Mouse (Mus musculus): Measurements from ENCODE around the gene Cnpy1. TPM values are rescaled to one million over a fixed set of nuclear protein-coding genes. Genes with fewer than 3 reads are reported as not detected.

Gene Cnpy1
- polyA plus RNA-seq, 1 experiment from 2014 or later, result 37.0 TPM

GRCm38 (mm10) chr5:28207043-28207442 is 38.6 kb downstream of the Cnpy1 start:
- Histone ChIP-seq H3K4me1 (replicated peaks) (peaks cover 19% of the 10 kb centered on the region), H3K36me3 (no peaks in the 10 kb centered on the region), H3K9me3 (no peaks in the 10 kb centered on the region), H3K4me3 (no peak overlapping the region), H3K27ac (replicated peaks) (no peak overlapping the region), H3K27me3 (peaks cover 47% of the 10 kb centered on the region), H3K4me2 (peak overlapping the region; percentile 13; the same call in 1 of the 2 replicates), H3K9ac (no peak overlapping the region)
- WGBS, result 56% methylated on average over 4 of the region's 4 CpGs
- ATAC-seq (ENCODE audit: low FRiP score, low read depth), result no peak

- 0 out of 2 replicates have a peak overlapping the region, but pooled peaks have one; percentile 19 for H3K4me2 ChIP-seq
- no peak for ATAC-seq (ENCODE audit: low FRiP score, low read depth)
These were observed 39.2 kb downstream of the Cnpy1 start for GRCm38 (mm10) chr5:28206448-28206847.

GRCm38 (mm10) chr5:28204678-28205077 is 40.9 kb downstream of the Cnpy1 start:
- Histone ChIP-seq H3K27me3 (peaks cover 35% of the 10 kb centered on the region), H3K4me2 (no peak overlapping the region), H3K27ac (replicated peaks) (no peak overlapping the region)

More at GRCm38 (mm10) chr5:28206448-28206847, 39.2 kb downstream of the Cnpy1 start:
- Histone ChIP-seq H3K36me3 (no peaks in the 10 kb centered on the region), H3K4me1 (replicated peaks) (peaks cover 16% of the 10 kb centered on the region), H3K9ac (no peak overlapping the region), H3K27ac (replicated peaks) (no peak overlapping the region), H3K9me3 (no peaks in the 10 kb centered on the region), H3K4me3 (no peak overlapping the region), H3K27me3 (peaks cover 41% of the 10 kb centered on the region)
- 65% methylated on average over 4 of the region's 4 CpGs for WGBS

DNA sequence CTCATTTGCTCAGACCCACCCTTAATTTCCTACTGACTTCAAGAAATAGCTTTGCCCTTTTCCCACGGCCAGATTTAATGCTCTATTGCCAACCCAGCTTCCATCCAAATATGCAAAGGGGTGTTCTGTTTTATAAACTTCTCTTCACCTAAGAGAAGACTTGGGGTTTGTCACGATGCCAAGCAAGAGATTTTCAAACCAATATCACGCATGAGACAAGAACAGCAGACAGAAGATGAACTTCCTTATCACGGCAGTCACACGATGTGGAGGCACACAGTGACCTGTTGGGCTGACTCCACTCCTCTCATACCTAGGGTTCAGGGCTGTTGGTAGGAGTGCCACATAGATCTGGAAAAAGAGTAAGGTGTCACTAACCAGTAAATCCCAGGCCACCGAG is 42.5 kb downstream of the Cnpy1 start:
- Histone ChIP-seq H3K4me2 (no peak overlapping the region), H3K9me3 (no peaks in the 10 kb centered on the region), H3K27ac (replicated peaks) (no peak overlapping the region), H3K36me3 (no peaks in the 10 kb centered on the region), H3K4me3 (no peak overlapping the region), H3K4me1 (replicated peaks) (no peaks in the 10 kb centered on the region), H3K27me3 (peaks cover 19% of the 10 kb centered on the region), H3K9ac (no peak overlapping the region)
- WGBS, result 81% methylated on average over 6 of the region's 6 CpGs
- ATAC-seq (ENCODE audit: low FRiP score, low read depth), result no peak

More at GRCm38 (mm10) chr5:28204678-28205077, 40.9 kb downstream of the Cnpy1 start:
- H3K9ac ChIP-seq, result no peak overlapping the region
- 68% methylated on average over 2 of the region's 2 CpGs for WGBS
- no peaks in the 10 kb centered on the region for H3K36me3 ChIP-seq
- no peak overlapping the region for H3K4me3 ChIP-seq
- ATAC-seq (ENCODE audit: low FRiP score, low read depth), result no peak
- H3K9me3 ChIP-seq, result no peaks in the 10 kb centered on the region
- peaks cover 4% of the 10 kb centered on the region for H3K4me1 ChIP-seq (replicated peaks)

DNA sequence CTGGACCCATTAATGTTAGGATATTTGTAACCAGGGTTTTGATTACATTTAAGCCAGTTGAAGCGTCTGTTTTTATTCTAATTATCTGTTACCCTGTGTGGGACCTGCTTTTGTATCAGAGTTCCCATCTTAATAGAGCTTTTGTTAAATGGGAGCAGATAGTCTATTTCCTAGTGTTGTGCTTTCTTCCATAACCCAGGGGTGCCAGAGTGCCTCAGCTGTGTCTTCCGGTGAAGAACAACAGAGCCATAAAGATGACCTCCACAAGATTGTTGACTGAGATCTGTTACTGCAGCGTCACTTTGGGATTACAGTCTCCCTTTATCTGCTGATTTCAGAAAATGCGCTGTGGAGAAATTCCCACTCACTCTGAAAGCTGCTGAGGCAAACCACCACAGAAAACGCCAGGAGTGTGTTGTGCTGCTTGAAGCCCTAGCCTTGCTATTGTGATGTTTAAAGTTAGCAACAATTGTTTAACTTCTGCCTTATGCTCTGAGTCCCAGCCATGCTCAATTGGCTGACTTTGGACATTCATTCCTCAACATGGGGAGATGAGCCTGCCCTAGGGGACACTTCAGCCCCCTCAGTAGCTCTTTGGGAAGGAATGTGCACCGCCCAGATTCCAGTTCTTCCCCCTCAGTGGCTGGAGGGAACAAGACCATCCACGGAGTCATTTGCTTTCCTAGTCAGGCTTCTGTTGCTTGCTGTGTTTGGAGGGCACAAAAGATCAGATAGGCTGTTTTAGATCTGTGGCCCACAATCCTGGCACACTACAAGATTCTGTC is 46.3 kb downstream of the Cnpy1 start:
- 38% methylated on average over 7 of the region's 7 CpGs for WGBS
- no peaks in the 10 kb centered on the region for H3K4me1 ChIP-seq (replicated peaks)
- H3K4me3 ChIP-seq, result no peak overlapping the region
- H3K4me2 ChIP-seq, result no peak overlapping the region
- no peak overlapping the region for H3K9ac ChIP-seq
- no peaks in the 10 kb centered on the region for H3K36me3 ChIP-seq
- H3K27ac ChIP-seq (replicated peaks), result no peak overlapping the region
- no peaks in the 10 kb centered on the region for H3K9me3 ChIP-seq
- no peaks in the 10 kb centered on the region for H3K27me3 ChIP-seq
- no peak for ATAC-seq (ENCODE audit: low FRiP score, low read depth)

GRCm38 (mm10) chr5:28195473-28195872 is 50.1 kb downstream of the Cnpy1 start:
- Histone ChIP-seq H3K27me3 (no peaks in the 10 kb centered on the region), H3K9me3 (no peaks in the 10 kb centered on the region), H3K4me3 (no peak overlapping the region), H3K4me1 (replicated peaks) (peaks cover 4% of the 10 kb centered on the region), H3K9ac (no peak overlapping the region), H3K4me2 (no peak overlapping the region), H3K36me3 (no peaks in the 10 kb centered on the region), H3K27ac (replicated peaks) (no peak overlapping the region)
- no peak for ATAC-seq (ENCODE audit: low FRiP score, low read depth)
- 66% methylated on average over 2 of the region's 2 CpGs for WGBS

GRCm38 (mm10) chr5:28192099-28192454 is 53.5 kb downstream of the Cnpy1 start:
- no peaks in the 10 kb centered on the region for H3K27me3 ChIP-seq
- H3K4me2 ChIP-seq, result no peak overlapping the region
- no peak overlapping the region for H3K27ac ChIP-seq (replicated peaks)
- peaks cover 4% of the 10 kb centered on the region for H3K4me1 ChIP-seq (replicated peaks)
- no peak for ATAC-seq (ENCODE audit: low FRiP score, low read depth)
- H3K4me3 ChIP-seq, result no peak overlapping the region
- no peaks in the 10 kb centered on the region for H3K9me3 ChIP-seq
- WGBS, result 15% methylated on average over 4 of the region's 4 CpGs
- no peak overlapping the region for H3K9ac ChIP-seq
- H3K36me3 ChIP-seq, result no peaks in the 10 kb centered on the region

GRCm38 (mm10) chr5:28191201-28192098 is 54.2 kb downstream of the Cnpy1 start:
- no peak overlapping the region for H3K9ac ChIP-seq

GRCm38 (mm10) chr5:28179237-28179790 is 66.3 kb downstream of the Cnpy1 start:
- Histone ChIP-seq H3K27ac (replicated peaks) (no peak overlapping the region), H3K4me2 (no peak overlapping the region), H3K9me3 (no peaks in the 10 kb centered on the region), H3K4me1 (replicated peaks) (peaks cover 7% of the 10 kb centered on the region; the same call in 1 of the 2 replicates), H3K4me3 (no peak overlapping the region), H3K36me3 (no peaks in the 10 kb centered on the region), H3K9ac (no peak overlapping the region), H3K27me3 (peaks cover 61% of the 10 kb centered on the region)
- 25% methylated on average over 7 of the region's 7 CpGs for WGBS
- ATAC-seq (ENCODE audit: low FRiP score, low read depth), result no peak

More at GRCm38 (mm10) chr5:28191201-28192098, 54.2 kb downstream of the Cnpy1 start:
- Histone ChIP-seq H3K4me3 (no peak overlapping the region), H3K9me3 (no peaks in the 10 kb centered on the region), H3K27ac (replicated peaks) (no peak overlapping the region), H3K4me2 (no peak overlapping the region), H3K4me1 (replicated peaks) (peaks cover 4% of the 10 kb centered on the region), H3K27me3 (no peaks in the 10 kb centered on the region), H3K36me3 (no peaks in the 10 kb centered on the region)
- WGBS, result 25% methylated on average over 3 of the region's 3 CpGs
- no peak for ATAC-seq (ENCODE audit: low FRiP score, low read depth)

DNA sequence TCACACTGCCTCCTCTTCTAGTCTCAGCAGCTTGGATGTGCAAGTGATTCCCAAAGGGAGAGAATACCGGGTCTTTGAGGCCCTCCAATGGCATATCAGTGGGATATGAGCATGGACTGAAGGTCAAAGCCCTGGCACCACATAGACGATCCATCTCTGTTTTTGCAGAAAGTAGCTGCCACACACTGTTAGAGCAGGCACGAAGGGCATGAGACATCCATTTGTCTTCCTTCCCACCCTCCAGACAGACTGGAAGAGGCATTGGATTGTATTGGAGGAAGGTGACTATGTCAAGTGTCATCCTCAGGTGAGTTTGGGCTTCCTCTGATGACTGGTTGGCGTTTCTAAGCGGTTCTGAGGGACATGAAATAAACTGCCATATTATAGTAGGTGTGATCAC is 67.3 kb downstream of the Cnpy1 start:
- no peak overlapping the region for H3K27ac ChIP-seq (replicated peaks)
- peaks cover 71% of the 10 kb centered on the region for H3K27me3 ChIP-seq
- no peaks in the 10 kb centered on the region for H3K36me3 ChIP-seq
- H3K9me3 ChIP-seq, result no peaks in the 10 kb centered on the region
- peaks cover 11% of the 10 kb centered on the region; the same call in 1 of the 2 replicates for H3K4me1 ChIP-seq (replicated peaks)
- H3K4me2 ChIP-seq, result no peak overlapping the region
- 21% methylated on average over 5 of the region's 5 CpGs for WGBS
- ATAC-seq (ENCODE audit: low FRiP score, low read depth), result no peak
- no peak overlapping the region for H3K4me3 ChIP-seq
- no peak overlapping the region for H3K9ac ChIP-seq

GRCm38 (mm10) chr5:28176585-28176984 is 69.0 kb downstream of the Cnpy1 start:
- WGBS, result 1% methylated on average over 2 of the region's 2 CpGs
- Histone ChIP-seq H3K9me3 (no peaks in the 10 kb centered on the region), H3K9ac (no peak overlapping the region), H3K4me3 (no peak overlapping the region), H3K4me2 (no peak overlapping the region), H3K36me3 (no peaks in the 10 kb centered on the region), H3K27me3 (peaks cover 86% of the 10 kb centered on the region), H3K4me1 (replicated peaks) (peaks cover 11% of the 10 kb centered on the region; the same call in 1 of the 2 replicates), H3K27ac (replicated peaks) (no peak overlapping the region)
- no peak for ATAC-seq (ENCODE audit: low FRiP score, low read depth)

All from hindbrain, embryonic 15.5 days (tissue).